ENCODE assay signal across 14 mouse cellular contexts in genomic region chr12:112585924-112586538, GRCm38 (mm10). TPM values are rescaled to one million over a fixed set of nuclear protein-coding genes. Genes with fewer than 3 reads are reported as not detected.
DNase-seq lines count a peak whose midpoint lies in the region; ATAC-seq lines count a peak whose summit lies in the region.
"Had no signal": no experiment of that assay in that cellular context is flagged by ENCODE, and none has a peak within 500 bp of the region (broad histone marks: within the 10 kb centered on the region; RNA-seq: fewer than 3 reads in every experiment).

No protein-coding gene starts in this region.

- H3K4me1 ChIP-seq in embryonic facial prominence, embryonic 13.5 days = peaks cover 31% of the 10 kb centered on the region
- H3K4me1 ChIP-seq in embryonic facial prominence, embryonic 10.5 days = peaks cover 29% of the 10 kb centered on the region
- H3K4me1 ChIP-seq in liver, embryonic 12.5 days = peaks cover 55% of the 10 kb centered on the region
- H3K4me1 ChIP-seq in liver, embryonic 16.5 days (ENCODE audit: control insufficient read depth, low read depth, low read length) = peaks cover 33% of the 10 kb centered on the region
- peaks cover 12% of the 10 kb centered on the region; the same call in 1 of the 2 replicates for H3K4me1 ChIP-seq in midbrain, embryonic 15.5 days

- H3K36me3 ChIP-seq in embryonic facial prominence, embryonic 13.5 days = no peaks in the 10 kb centered on the region
- H3K36me3 ChIP-seq in embryonic facial prominence, embryonic 10.5 days (replicated peaks) = no peaks in the 10 kb centered on the region
- H3K36me3 ChIP-seq in liver, embryonic 12.5 days = no peaks in the 10 kb centered on the region
- H3K36me3 ChIP-seq in liver, embryonic 16.5 days (ENCODE audit: control insufficient read depth, insufficient read depth) = no peaks in the 10 kb centered on the region
- no peaks in the 10 kb centered on the region for H3K36me3 ChIP-seq in midbrain, embryonic 15.5 days (replicated peaks)
- H3K36me3 ChIP-seq: limb, embryonic 12.5 days had no signal

- peaks cover 18% of the 10 kb centered on the region for H3K27me3 ChIP-seq in embryonic facial prominence, embryonic 13.5 days
- peaks cover 56% of the 10 kb centered on the region for H3K27me3 ChIP-seq in embryonic facial prominence, embryonic 10.5 days (replicated peaks; ENCODE audit: low read depth, poor library complexity, severe bottlenecking)
- H3K27me3 ChIP-seq in liver, embryonic 12.5 days (replicated peaks) = peaks cover 45% of the 10 kb centered on the region
- peaks cover 17% of the 10 kb centered on the region for H3K27me3 ChIP-seq in liver, embryonic 16.5 days (ENCODE audit: control insufficient read depth, insufficient read depth, low read depth, low read length)
- peaks cover 27% of the 10 kb centered on the region for H3K27me3 ChIP-seq in midbrain, embryonic 15.5 days (replicated peaks)

- H3K27ac ChIP-seq in embryonic facial prominence, embryonic 13.5 days = no peak overlapping the region
- H3K27ac ChIP-seq in embryonic facial prominence, embryonic 10.5 days (replicated peaks) = no peak overlapping the region
- peak overlapping the region; percentile 59 for H3K27ac ChIP-seq in liver, embryonic 12.5 days
- peak overlapping the region; percentile 82 for H3K27ac ChIP-seq in liver, embryonic 16.5 days (ENCODE audit: low read length)
- no peak overlapping the region for H3K27ac ChIP-seq in midbrain, embryonic 15.5 days

- H3K9ac ChIP-seq in embryonic facial prominence, embryonic 13.5 days = 0 out of 2 replicates have a peak overlapping the region, but pooled peaks have one; percentile 16
- no peak overlapping the region for H3K9ac ChIP-seq in liver, embryonic 12.5 days
- no peak overlapping the region for H3K9ac ChIP-seq in liver, embryonic 16.5 days (ENCODE audit: low read depth, low read length)
- H3K9ac ChIP-seq in midbrain, embryonic 15.5 days = no peak overlapping the region
- H3K9ac ChIP-seq: limb, embryonic 12.5 days had no signal

- WGBS in embryonic facial prominence, embryonic 13.5 days = 74% methylated on average over 7 of the region's 7 CpGs
- 79% methylated on average over 7 of the region's 7 CpGs for WGBS in embryonic facial prominence, embryonic 10.5 days
- WGBS in liver, embryonic 12.5 days (ENCODE audit: insufficient replicate concordance) = 63% methylated on average over 7 of the region's 7 CpGs
- 44% methylated on average over 7 of the region's 7 CpGs for WGBS in liver, embryonic 16.5 days (ENCODE audit: insufficient replicate concordance)
- 72% methylated on average over 7 of the region's 7 CpGs for WGBS in midbrain, embryonic 15.5 days

- DNase-seq in embryonic facial prominence, embryonic 10.5 days (ENCODE audit: low spot score) = no peak
- no peak for DNase-seq in liver
- DNase-seq in induced T-regulatory cell, adult 2 months (ENCODE audit: low read depth) = peak; percentile 40
- DNase-seq: gastrocnemius, postnatal 14 days; heart, postnatal 10 days; kidney, adult 11 months; thymus, postnatal 4 days had no signal

- H3K4me3 ChIP-seq in embryonic facial prominence, embryonic 13.5 days = no peak overlapping the region
- H3K4me3 ChIP-seq in embryonic facial prominence, embryonic 10.5 days = no peak overlapping the region
- H3K4me3 ChIP-seq in liver, embryonic 12.5 days = no peak overlapping the region
- H3K4me3 ChIP-seq in liver, embryonic 16.5 days (ENCODE audit: low read depth, low read length) = no peak overlapping the region
- no peak overlapping the region for H3K4me3 ChIP-seq in midbrain, embryonic 15.5 days
- H3K4me3 ChIP-seq: erythroblast, embryonic 14.5 days; limb, embryonic 12.5 days had no signal

- no peak for ATAC-seq in embryonic facial prominence, embryonic 13.5 days (ENCODE audit: insufficient number of reproducible peaks, insufficient read depth, low FRiP score, low TSS enrichment, low read depth)
- no peak for ATAC-seq in liver, embryonic 12.5 days
- no peak for ATAC-seq in liver, embryonic 16.5 days (ENCODE audit: low read depth)
- no peak for ATAC-seq in activated CD4-positive, CD25-positive, alpha-beta regulatory T cell, adult 4 months
- no peak for ATAC-seq in midbrain, embryonic 15.5 days (replicated peaks)

- no peak overlapping the region for H3K4me2 ChIP-seq in embryonic facial prominence, embryonic 13.5 days
- H3K4me2 ChIP-seq in liver, embryonic 12.5 days = no peak overlapping the region
- H3K4me2 ChIP-seq in liver, embryonic 16.5 days (ENCODE audit: low read depth, low read length) = no peak overlapping the region
- no peak overlapping the region for H3K4me2 ChIP-seq in midbrain, embryonic 15.5 days
- H3K4me2 ChIP-seq: limb, embryonic 12.5 days had no signal

- H3K9me3 ChIP-seq in embryonic facial prominence, embryonic 13.5 days = no peaks in the 10 kb centered on the region
- H3K9me3 ChIP-seq in embryonic facial prominence, embryonic 10.5 days = no peaks in the 10 kb centered on the region
- no peaks in the 10 kb centered on the region for H3K9me3 ChIP-seq in liver, embryonic 12.5 days (replicated peaks)
- no peaks in the 10 kb centered on the region for H3K9me3 ChIP-seq in liver, embryonic 16.5 days (replicated peaks; ENCODE audit: control insufficient read depth, low read length)
- H3K9me3 ChIP-seq in midbrain, embryonic 15.5 days = no peaks in the 10 kb centered on the region
- H3K9me3 ChIP-seq: limb, embryonic 12.5 days had no signal

RNA-seq across cellular contexts. Expression of gene Inf2, which starts 2.6 kb away (rescaled TPM):
- 4.8 and 7.3 TPM in 2 replicates for polyA plus RNA-seq in embryonic facial prominence, embryonic 13.5 days (2015; fragmentation: Nextera tagmentation; extraction: Ambion mirVana)
- 1.5 and 1.7 TPM in 2 replicates for polyA plus RNA-seq in embryonic facial prominence, embryonic 10.5 days (2016; fragmentation: Nextera tagmentation; extraction: Ambion mirVana)
- polyA plus RNA-seq in liver, embryonic 12.5 days (2016; fragmentation: Nextera tagmentation; extraction: Ambion mirVana) = 2.2 and 2.7 TPM in 2 replicates
- 1.2 and 2.7 TPM in 2 replicates for polyA plus RNA-seq in liver, embryonic 16.5 days (2015; fragmentation: Nextera tagmentation; extraction: Ambion mirVana)
- polyA plus RNA-seq in activated CD4-positive, CD25-positive, alpha-beta regulatory T cell, adult 4 months (2017; shearing (Covaris generic)) = 10 to 100 TPM in 1 of 2 experiments, 1 to 10 TPM in 1; 9.9 to 11.0 TPM
- 1.0 and 2.4 TPM in 2 replicates for polyA plus RNA-seq in midbrain, embryonic 15.5 days (2015; fragmentation: Nextera tagmentation; extraction: Ambion mirVana)

RNA-seq across cellular contexts. Expression of gene Adssl1, which starts 33.8 kb away (rescaled TPM):
- polyA plus RNA-seq in embryonic facial prominence, embryonic 13.5 days (2015; fragmentation: Nextera tagmentation; extraction: Ambion mirVana) = 4.3 and 4.4 TPM in 2 replicates
- 4.0 and 4.3 TPM in 2 replicates for polyA plus RNA-seq in embryonic facial prominence, embryonic 10.5 days (2016; fragmentation: Nextera tagmentation; extraction: Ambion mirVana)
- 5.2 and 5.6 TPM in 2 replicates for polyA plus RNA-seq in liver, embryonic 12.5 days (2016; fragmentation: Nextera tagmentation; extraction: Ambion mirVana)
- 12.4 and 14.0 TPM in 2 replicates for polyA plus RNA-seq in liver, embryonic 16.5 days (2015; fragmentation: Nextera tagmentation; extraction: Ambion mirVana)
- polyA plus RNA-seq in activated CD4-positive, CD25-positive, alpha-beta regulatory T cell, adult 4 months (2017; shearing (Covaris generic)) = 1 to 10 TPM in 1 of 2 experiments, under 1 TPM in 1; 0.86 to 1.3 TPM
- polyA plus RNA-seq in midbrain, embryonic 15.5 days (2015; fragmentation: Nextera tagmentation; extraction: Ambion mirVana) = 3.1 and 3.6 TPM in 2 replicates

RNA-seq across cellular contexts. Expression of gene Siva1, which starts 58.4 kb away (rescaled TPM):
- 249 and 252 TPM in 2 replicates for polyA plus RNA-seq in embryonic facial prominence, embryonic 13.5 days (2015; fragmentation: Nextera tagmentation; extraction: Ambion mirVana)
- polyA plus RNA-seq in embryonic facial prominence, embryonic 10.5 days (2016; fragmentation: Nextera tagmentation; extraction: Ambion mirVana) = 332 TPM in 2 replicates
- 126 and 137 TPM in 2 replicates for polyA plus RNA-seq in liver, embryonic 12.5 days (2016; fragmentation: Nextera tagmentation; extraction: Ambion mirVana)
- polyA plus RNA-seq in liver, embryonic 16.5 days (2015; fragmentation: Nextera tagmentation; extraction: Ambion mirVana) = 84.7 and 89.5 TPM in 2 replicates
- polyA plus RNA-seq in activated CD4-positive, CD25-positive, alpha-beta regulatory T cell, adult 4 months (2017; shearing (Covaris generic)) = 10 to 100 TPM; 38.7 to 44.6 TPM
- 51.2 and 59.2 TPM in 2 replicates for polyA plus RNA-seq in midbrain, embryonic 15.5 days (2015; fragmentation: Nextera tagmentation; extraction: Ambion mirVana)

Comparison
In these comparisons a context has a peak if more than half of its experiments do, and no peak if none do; other contexts are left out.
1. H3K27ac ChIP-seq: peak in liver, embryonic 12.5 days (single experiment) and liver, embryonic 16.5 days (single experiment); none in embryonic facial prominence, embryonic 13.5 days (single experiment), embryonic facial prominence, embryonic 10.5 days (single experiment) and midbrain, embryonic 15.5 days (single experiment).